Mouse (Mus musculus): Measurements from ENCODE around the gene Pcbp3.

The Pcbp3 gene

GRCm38 (mm10) chr10:76728369-76728768 lies 233.3 kb downstream of the Pcbp3 start:
- DNase-seq, result peak; percentile 67 to 72

GRCm38 (mm10) chr10:76727301-76727700 lies 234.4 kb downstream of the Pcbp3 start:
- no peak for DNase-seq

- DNase-seq, result no peak
Observed at GRCm38 (mm10) chr10:76726866-76727265, 234.8 kb downstream of the Pcbp3 start.

GRCm38 (mm10) chr10:76725682-76726285 lies 235.9 kb downstream of the Pcbp3 start, which contains the start of gene Col6a1:
Gene Col6a1 (minus strand): TSS chr10:76726168.
- DNase-seq, result peak; percentile 4 to 46

GRCm38 (mm10) chr10:76725097-76725496 lies 236.6 kb downstream of the Pcbp3 start:
- DNase-seq, result peak in 1 of 2 experiments; percentile 2

- peak in 1 of 2 experiments; percentile 2 for DNase-seq
Observed at GRCm38 (mm10) chr10:76724231-76724736, 237.4 kb downstream of the Pcbp3 start.

- peak in 1 of 2 experiments; percentile 2 for DNase-seq
Observed at GRCm38 (mm10) chr10:76722751-76723450, 238.8 kb downstream of the Pcbp3 start.

- no peak for DNase-seq
Observed at GRCm38 (mm10) chr10:76721746-76722145, 239.9 kb downstream of the Pcbp3 start.

GRCm38 (mm10) chr10:76721216-76721615 lies 240.5 kb downstream of the Pcbp3 start:
- no peak for DNase-seq

GRCm38 (mm10) chr10:76717631-76718030 lies 244.1 kb downstream of the Pcbp3 start:
- DNase-seq, result no peak

- DNase-seq, result no peak
Observed at GRCm38 (mm10) chr10:76717026-76717425, 244.7 kb downstream of the Pcbp3 start.

- no peak for DNase-seq
Observed at GRCm38 (mm10) chr10:76714303-76714702, 247.4 kb downstream of the Pcbp3 start.

- no peak for DNase-seq
Observed at GRCm38 (mm10) chr10:76712500-76712899, 249.2 kb downstream of the Pcbp3 start.

Measured in lung, adult 18-20 months (tissue).